Mouse (Mus musculus) ES-Bruce4 (cell line): ENCODE data around the gene Lypd4. TPM values are rescaled to one million over a fixed set of nuclear protein-coding genes. Genes with fewer than 3 reads are reported as not detected.
A peak's percentile ranks its signal among the peaks of the same experiment; 100 is the strongest.

Source experiments
- H3K27ac ChIP-seq: 2 replicates; pipeline ENCODE4 v1.5.1; 2012; ENCODE audit warnings: low read length, inconsistent platforms; ENCODE audit not compliant: insufficient read depth
- H3K27me3 ChIP-seq: 2 replicates; pipeline ENCODE4 v1.6.1; 2012; ENCODE audit warnings: mild to moderate bottlenecking, low read length, inconsistent platforms; ENCODE audit not compliant: control insufficient read depth, poor library complexity, insufficient read depth, severe bottlenecking
- H3K36me3 ChIP-seq: 2 replicates; pipeline ENCODE4 v1.6.1; 2012; ENCODE audit warnings: inconsistent platforms, mild to moderate bottlenecking, low read length, moderate library complexity; ENCODE audit not compliant: control insufficient read depth, poor library complexity, insufficient read depth, severe bottlenecking
- H3K4me1 ChIP-seq: one replicate; pipeline ENCODE4 v1.8.1; 2011; ENCODE audit warnings: low read length; ENCODE audit not compliant: control insufficient read depth, insufficient read depth
- H3K4me3 ChIP-seq: 2 replicates; pipeline ENCODE4 v1.5.1; 2011; ENCODE audit warnings: low read depth, mild to moderate bottlenecking, low read length
- H3K9ac ChIP-seq: 2 replicates; pipeline ENCODE4 v1.6.1; 2012; ENCODE audit warnings: low read depth, mild to moderate bottlenecking, inconsistent platforms; ENCODE audit not compliant: poor library complexity, severe bottlenecking
- H3K9me3 ChIP-seq: replicated peaks from 2 replicates; pipeline ENCODE4 v1.6.1; 2012; ENCODE audit warnings: mild to moderate bottlenecking, low read length, inconsistent platforms; ENCODE audit not compliant: control insufficient read depth, poor library complexity, insufficient read depth, severe bottlenecking
- CTCF ChIP-seq: IDR thresholded peaks from one replicate; pipeline ENCODE4 v1.8.1; 2011; ENCODE audit warnings: low read depth, low read length
- EP300 ChIP-seq: IDR thresholded peaks from 2 replicates; pipeline ENCODE4 v1.6.1; 2011; ENCODE audit warnings: low read depth, low read length; ENCODE audit not compliant: insufficient read depth
- POLR2A ChIP-seq: IDR thresholded peaks from one replicate; pipeline ENCODE4 v1.8.1; 2011; ENCODE audit warnings: low read length; ENCODE audit not compliant: insufficient read depth
- polyA plus RNA-seq: library from polyadenylated mRNA; stranded (reverse); fragments of >200 nt; gene quantifications from 2 replicates; pipeline ENCODE4 v1.2.4, GENCODE M21; 2011; ENCODE audit warnings: low read depth; ENCODE audit not compliant: missing spikeins, insufficient read depth, insufficient read length

The Lypd4 gene
- polyA plus RNA-seq, 1 experiment, result not detected

GRCm38 (mm10) chr7:24904070-24904483 lies 34.3 kb upstream of the Lypd4 start:
- Histone ChIP-seq H3K27ac (no peak overlapping the region), H3K4me3 (peak overlapping the region; percentile 69), H3K27me3 (no peaks in the 10 kb centered on the region), H3K36me3 (peaks cover 4% of the 10 kb centered on the region; the same call in 1 of the 2 replicates), H3K9me3 (no peaks in the 10 kb centered on the region), H3K4me1 (peaks cover 7% of the 10 kb centered on the region), H3K9ac (peak overlapping the region; percentile 65)
- TF ChIP-seq EP300, result peak; percentile 20; the same call in 1 of the 2 replicates
- no peak for TF ChIP-seq CTCF

- no peaks in the 10 kb centered on the region for H3K27me3 ChIP-seq
- H3K4me1 ChIP-seq, result peaks cover 6% of the 10 kb centered on the region
- no peaks in the 10 kb centered on the region for H3K9me3 ChIP-seq
- H3K4me3 ChIP-seq, result peak overlapping the region; percentile 53
- no peaks in the 10 kb centered on the region for H3K36me3 ChIP-seq
- TF ChIP-seq EP300, result no peak
- no peak for TF ChIP-seq CTCF
- no peak for TF ChIP-seq POLR2A
- peak overlapping the region; percentile 77 for H3K9ac ChIP-seq
- H3K27ac ChIP-seq, result no peak overlapping the region
Measured at GRCm38 (mm10) chr7:24903444-24903825, 33.7 kb upstream of the Lypd4 start.

DNA sequence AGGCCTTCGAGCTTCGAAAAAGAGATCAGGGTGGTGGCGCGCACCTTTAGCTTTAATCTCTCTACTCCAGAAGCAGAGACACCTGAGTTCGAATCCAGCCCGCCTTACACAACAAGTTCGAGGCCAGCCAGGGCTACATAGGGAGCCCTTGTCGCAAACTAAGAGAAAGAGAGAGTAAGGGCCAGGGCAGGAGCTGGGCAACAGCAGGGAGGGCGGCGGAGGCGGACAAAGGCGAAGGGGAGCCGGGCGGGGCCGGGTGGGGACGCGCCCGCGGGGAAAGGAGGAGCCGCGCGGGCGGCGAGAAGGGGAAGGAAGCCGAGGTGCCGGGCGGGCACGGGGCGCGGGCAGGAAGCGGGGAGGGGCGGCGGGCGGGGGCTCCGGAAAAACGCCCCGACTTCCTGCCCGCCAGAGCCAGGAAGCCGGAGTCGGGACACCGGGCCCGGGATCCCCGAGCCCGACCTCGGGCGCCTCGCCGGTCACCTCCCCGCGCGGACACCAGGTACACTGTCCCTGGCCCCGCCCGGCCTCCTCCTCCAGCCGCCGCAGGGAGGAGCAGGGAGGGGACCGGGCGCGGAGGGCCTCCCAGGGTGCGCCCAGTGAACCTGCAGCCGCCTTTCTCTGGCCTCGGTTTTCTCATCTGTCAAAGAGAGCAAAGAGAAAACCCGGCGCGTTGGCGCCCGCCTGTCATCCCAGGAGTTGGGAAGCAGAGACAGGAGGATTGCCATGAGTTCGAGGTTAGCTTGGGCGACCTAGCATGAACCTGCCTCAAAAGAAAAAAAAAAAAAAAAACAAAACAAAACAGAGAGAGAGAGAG lies 33.1 kb upstream of the Lypd4 start, which contains the start of gene Arhgef1:
Gene Arhgef1, plus strand, starts transcription at position 283 of the 814 bp plus-strand sequence.
- TF ChIP-seq CTCF (no peak), EP300 (no peak), POLR2A (no peak)
- peaks cover 3% of the 10 kb centered on the region for H3K4me1 ChIP-seq
- H3K9me3 ChIP-seq, result no peaks in the 10 kb centered on the region
- peak within 1 kb of the TSS; percentile 12 for H3K27ac ChIP-seq
- peak within 1 kb of the TSS; percentile 77 for H3K9ac ChIP-seq
- H3K36me3 ChIP-seq, result no peaks in the 10 kb centered on the region
- H3K4me3 ChIP-seq, result peak within 1 kb of the TSS; percentile 62
- no peaks in the 10 kb centered on the region for H3K27me3 ChIP-seq

GRCm38 (mm10) chr7:24902264-24902629 lies 32.5 kb upstream of the Lypd4 start:
- Histone ChIP-seq H3K4me1 (peaks cover 3% of the 10 kb centered on the region), H3K27ac (peak overlapping the region; percentile 12), H3K9me3 (no peaks in the 10 kb centered on the region), H3K27me3 (no peaks in the 10 kb centered on the region), H3K4me3 (peak overlapping the region; percentile 62), H3K36me3 (no peaks in the 10 kb centered on the region), H3K9ac (peak overlapping the region; percentile 77)
- TF ChIP-seq POLR2A (no peak), EP300 (no peak), CTCF (no peak)

DNA sequence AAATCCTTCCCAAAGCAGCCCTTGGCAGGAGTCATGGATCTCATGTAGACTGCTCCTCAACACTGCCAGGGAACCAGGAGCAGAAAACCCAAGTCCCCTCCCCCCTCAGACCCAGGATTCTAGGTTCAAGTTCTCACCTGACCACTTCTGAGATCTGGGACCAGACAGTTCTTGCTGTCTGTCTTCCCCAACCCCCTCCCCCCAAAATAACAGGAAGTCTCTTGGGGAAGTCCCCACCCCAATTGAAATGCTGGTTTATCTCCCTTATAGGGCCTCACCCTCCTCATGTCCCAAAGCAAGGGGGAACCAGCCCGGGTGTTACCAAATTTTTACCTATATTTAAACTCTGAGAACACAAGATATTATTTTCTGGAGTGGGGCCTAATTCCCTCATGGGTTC lies 32.1 kb upstream of the Lypd4 start:
- no peaks in the 10 kb centered on the region for H3K9me3 ChIP-seq
- H3K36me3 ChIP-seq, result no peaks in the 10 kb centered on the region
- H3K27ac ChIP-seq, result no peak overlapping the region
- peaks cover 3% of the 10 kb centered on the region for H3K4me1 ChIP-seq
- H3K27me3 ChIP-seq, result no peaks in the 10 kb centered on the region
- TF ChIP-seq EP300, result no peak
- TF ChIP-seq POLR2A, result no peak
- TF ChIP-seq CTCF, result no peak
- H3K9ac ChIP-seq, result peak overlapping the region; percentile 77; the same call in 1 of the 2 replicates
- no peak overlapping the region for H3K4me3 ChIP-seq

DNA sequence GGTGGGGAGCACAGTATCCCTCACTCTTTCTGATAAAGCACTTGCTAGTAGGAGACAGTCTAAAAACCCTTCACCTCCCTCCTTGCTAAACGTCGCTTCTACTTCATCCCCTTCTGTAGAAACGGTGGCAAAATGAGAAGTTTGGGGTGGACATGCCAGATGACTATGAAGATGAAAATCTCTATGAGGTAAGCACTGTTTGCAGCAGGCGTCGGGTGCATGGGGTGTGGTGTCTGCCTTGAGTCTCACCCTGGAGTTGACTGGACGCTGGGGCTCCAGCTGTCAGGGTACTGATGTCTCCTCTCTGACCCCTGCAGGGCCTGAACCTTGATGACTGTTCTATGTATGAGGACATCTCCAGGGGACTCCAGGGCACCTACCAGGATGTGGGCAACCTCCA lies 31.4 kb upstream of the Lypd4 start:
- Histone ChIP-seq H3K4me3 (no peak overlapping the region), H3K9me3 (no peaks in the 10 kb centered on the region), H3K27me3 (no peaks in the 10 kb centered on the region), H3K9ac (no peak overlapping the region), H3K27ac (no peak overlapping the region), H3K36me3 (no peaks in the 10 kb centered on the region), H3K4me1 (peaks cover 3% of the 10 kb centered on the region)
- TF ChIP-seq POLR2A (no peak), CTCF (no peak), EP300 (no peak)
